Mouse (Mus musculus) adrenal gland, postnatal 14 days (tissue): ENCODE measurements around the gene Ccdc142. TPM values are rescaled to one million over a fixed set of nuclear protein-coding genes. Genes with fewer than 3 reads are reported as not detected.
A peak's percentile ranks its signal among the peaks of the same experiment; 100 is the strongest.

Source experiments
- DNase-seq: peaks from one replicate; pipeline ENCODE4 v3.0.0; 2021; ENCODE audit warnings: mixed read lengths
- long read RNA-seq, 2 experiments: library from polyadenylated mRNA; stranded (forward); transcript quantifications; one replicate each; pipeline ENCODE4 v2.0.0; 2021
- total RNA-seq: library from RNA; stranded (reverse); gene quantifications from 2 replicates; pipeline ENCODE4 v1.2.3, GENCODE M21; 2021

Gene Ccdc142
- 3.1 and 6.0 TPM in 2 replicates for total RNA-seq
- long read RNA-seq, experiment 1 = 0 reads
- long read RNA-seq, experiment 2 = 0 reads

- peak; percentile 94 for DNase-seq
Observed at GRCm38 (mm10) chr6:83101316-83101687, at the start of gene Ccdc142, which contains the start of gene Gm42688. Gene Ccdc142, plus strand, starts transcription at chr6:83101601. Gene Gm42688, plus strand, starts transcription at chr6:83101617.

- peak; percentile 64 for DNase-seq
Observed at GRCm38 (mm10) chr6:83053136-83053960, 48.1 kb upstream of the Ccdc142 start.

GRCm38 (mm10) chr6:83054074-83054851 lies 47.1 kb upstream of the Ccdc142 start, which contains the start of gene Aup1:
Gene Aup1, plus strand, starts transcription at chr6:83054521.
- DNase-seq = peak; percentile 98

- DNase-seq = no peak
Observed at GRCm38 (mm10) chr6:83054871-83055431, 46.5 kb upstream of the Ccdc142 start, which contains the start of gene Htra2. Gene Htra2, minus strand, starts transcription at chr6:83055273.

- no peak for DNase-seq
Observed at GRCm38 (mm10) chr6:83057790-83058189, 43.6 kb upstream of the Ccdc142 start, which contains the start of gene Dqx1. Gene Dqx1, plus strand, starts transcription at chr6:83057844.

GRCm38 (mm10) chr6:83058725-83059124 lies 42.7 kb upstream of the Ccdc142 start:
- no peak for DNase-seq

GRCm38 (mm10) chr6:83065995-83066394 lies 35.4 kb upstream of the Ccdc142 start:
- DNase-seq = no peak

GRCm38 (mm10) chr6:83066441-83066840 lies 35.0 kb upstream of the Ccdc142 start:
- DNase-seq = no peak

- DNase-seq = no peak
Observed at GRCm38 (mm10) chr6:83068221-83068620, 33.2 kb upstream of the Ccdc142 start.

GRCm38 (mm10) chr6:83068706-83069487 lies 32.5 kb upstream of the Ccdc142 start:
- no peak for DNase-seq

- DNase-seq = no peak
Observed at GRCm38 (mm10) chr6:83069488-83070246, 31.7 kb upstream of the Ccdc142 start.

- no peak for DNase-seq
Observed at GRCm38 (mm10) chr6:83070247-83070310, 31.3 kb upstream of the Ccdc142 start, which contains the start of gene Tlx2. Gene Tlx2, minus strand, starts transcription at chr6:83070293.

GRCm38 (mm10) chr6:83070311-83071219 lies 30.8 kb upstream of the Ccdc142 start:
- DNase-seq = peak; percentile 56

GRCm38 (mm10) chr6:83071220-83071619 lies 30.2 kb upstream of the Ccdc142 start:
- DNase-seq = peak; percentile 58

- no peak for DNase-seq
Observed at GRCm38 (mm10) chr6:83074979-83075378, 26.4 kb upstream of the Ccdc142 start.

GRCm38 (mm10) chr6:83077630-83078323 lies 23.6 kb upstream of the Ccdc142 start, which contains the start of gene Pcgf1:
Gene Pcgf1, plus strand, starts transcription at chr6:83077869.
- DNase-seq = peak; percentile 74

- DNase-seq = peak; percentile 99
Observed at GRCm38 (mm10) chr6:83078324-83078858, 23.0 kb upstream of the Ccdc142 start.

GRCm38 (mm10) chr6:83080210-83080609 lies 21.2 kb upstream of the Ccdc142 start:
- no peak for DNase-seq

- peak; percentile 56 for DNase-seq
Observed at GRCm38 (mm10) chr6:83083497-83083896, 17.9 kb upstream of the Ccdc142 start.
